Mouse (Mus musculus) ES-CJ7 (cell line): ENCODE data around the gene Gal3st4.

Experiments used
- DNase-seq: peaks from one replicate; pipeline ENCODE4 v3.0.0; 2011; ENCODE audit warnings: low read depth, low spot score

The Gal3st4 gene

GRCm38 (mm10) chr5:138262001-138262400, 10.6 kb downstream of the Gal3st4 start:
- DNase-seq, result no peak

DNA sequence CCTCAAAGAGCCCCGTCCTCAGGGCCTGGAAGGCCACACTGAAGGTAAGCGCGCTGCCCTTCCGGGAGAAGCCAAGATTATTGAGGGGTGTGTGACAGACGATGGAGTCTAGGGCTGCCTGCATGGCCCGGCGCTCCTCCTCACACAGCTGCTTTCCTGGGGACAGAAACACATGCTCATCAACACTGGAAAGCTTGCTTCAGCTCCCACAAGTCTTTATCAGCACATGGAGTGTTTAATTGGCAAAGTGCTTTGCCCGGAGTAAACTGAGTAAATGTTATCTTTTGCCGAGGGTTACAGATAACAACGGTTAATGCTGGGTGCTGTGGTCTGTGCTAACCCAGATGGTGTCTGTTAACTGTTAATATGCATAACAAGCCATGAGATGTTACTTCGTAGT, 11.8 kb downstream of the Gal3st4 start:
- DNase-seq, result no peak

DNA sequence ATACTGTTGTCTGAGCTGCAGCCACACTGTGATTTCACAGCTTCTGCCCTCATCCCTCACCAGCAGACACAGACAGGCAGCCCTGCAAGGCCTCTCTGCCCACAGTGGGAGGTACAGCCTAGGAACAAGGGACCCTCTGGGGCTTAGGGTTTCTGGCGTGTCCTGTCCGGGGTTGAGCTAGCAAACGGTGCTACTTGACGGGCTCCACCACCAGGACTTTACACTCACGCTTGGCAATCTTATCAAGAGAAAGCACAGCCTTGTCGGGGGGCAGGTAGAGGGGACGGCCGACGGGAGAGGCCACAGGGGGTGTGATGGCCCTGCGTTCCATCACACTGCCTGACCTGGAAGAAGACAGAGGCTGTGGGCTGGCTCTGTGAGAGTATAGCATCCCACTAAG, 12.6 kb downstream of the Gal3st4 start:
- DNase-seq, result no peak

DNA sequence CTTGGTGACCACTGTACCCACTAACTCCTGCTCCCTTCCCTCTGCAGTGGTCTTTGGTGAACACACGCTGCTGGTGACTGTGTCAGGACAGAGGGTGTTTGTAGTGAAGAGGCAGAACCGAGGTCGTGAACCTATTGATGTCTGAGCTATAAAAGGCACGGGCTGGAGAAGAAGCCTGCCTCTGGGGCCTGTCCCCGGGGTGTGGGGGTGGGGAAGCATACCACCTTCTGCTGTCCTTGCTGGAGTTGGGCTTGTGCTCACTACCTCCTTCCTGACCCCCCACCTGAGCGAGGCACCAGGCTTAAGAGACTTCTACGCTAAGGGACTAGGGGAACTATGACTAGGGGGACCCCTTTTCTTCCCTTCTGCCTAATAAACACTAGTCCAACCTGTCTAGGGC, 13.6 kb downstream of the Gal3st4 start:
- DNase-seq, result no peak

- DNase-seq, result no peak
Observed at GRCm38 (mm10) chr5:138258542-138258941, 14.1 kb downstream of the Gal3st4 start.

- DNase-seq, result no peak
Observed at GRCm38 (mm10) chr5:138258078-138258477, 14.6 kb downstream of the Gal3st4 start.

DNA sequence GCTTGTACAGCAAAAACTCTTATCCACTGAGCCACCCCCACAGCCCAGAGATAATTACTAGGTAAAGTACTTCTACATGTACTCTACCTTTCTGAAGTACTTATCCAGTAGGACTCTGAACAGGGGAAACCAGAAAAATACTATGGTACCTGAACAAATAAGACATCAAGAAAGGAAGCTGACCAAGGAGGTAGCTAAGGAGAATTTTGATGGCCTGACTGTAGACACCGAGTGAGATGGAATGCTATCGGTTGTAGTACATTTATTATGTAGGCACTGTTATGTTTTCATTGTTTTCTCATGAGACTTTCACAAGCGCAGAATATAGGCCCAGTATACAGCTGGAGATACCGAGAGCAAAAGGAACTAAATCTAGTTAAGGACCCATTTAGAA, 15.1 kb downstream of the Gal3st4 start:
- DNase-seq, result no peak

DNA sequence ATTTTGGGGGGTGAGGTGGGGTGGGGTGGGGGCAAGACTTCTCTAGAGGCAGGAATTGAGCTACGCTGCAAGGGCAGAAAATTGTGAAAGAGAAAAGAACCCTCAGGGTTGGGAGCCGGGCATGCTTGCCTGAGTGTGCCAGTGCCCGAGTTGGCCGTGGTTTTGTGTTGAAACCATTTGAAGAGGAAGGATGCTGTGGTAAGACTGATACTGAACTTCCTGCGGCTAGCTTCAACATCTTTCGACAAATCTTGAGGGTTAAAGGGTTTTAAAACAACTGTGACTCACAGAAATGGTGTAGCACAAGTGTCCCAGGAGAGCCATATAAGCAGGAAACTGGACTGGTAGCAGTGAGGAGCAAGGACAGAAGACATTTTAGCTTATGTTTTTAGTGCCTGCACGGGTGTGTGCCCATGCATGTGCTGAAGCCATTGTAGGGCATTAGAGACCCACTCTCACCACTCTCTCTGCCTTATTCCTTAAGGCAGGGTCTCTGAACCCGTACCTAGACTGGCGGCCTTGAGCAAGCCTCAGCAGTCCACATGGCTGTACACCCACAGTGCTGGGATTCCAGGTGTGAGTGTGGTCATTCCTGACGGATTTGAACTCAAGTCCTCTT, 15.6 kb downstream of the Gal3st4 start:
- no peak for DNase-seq

DNA sequence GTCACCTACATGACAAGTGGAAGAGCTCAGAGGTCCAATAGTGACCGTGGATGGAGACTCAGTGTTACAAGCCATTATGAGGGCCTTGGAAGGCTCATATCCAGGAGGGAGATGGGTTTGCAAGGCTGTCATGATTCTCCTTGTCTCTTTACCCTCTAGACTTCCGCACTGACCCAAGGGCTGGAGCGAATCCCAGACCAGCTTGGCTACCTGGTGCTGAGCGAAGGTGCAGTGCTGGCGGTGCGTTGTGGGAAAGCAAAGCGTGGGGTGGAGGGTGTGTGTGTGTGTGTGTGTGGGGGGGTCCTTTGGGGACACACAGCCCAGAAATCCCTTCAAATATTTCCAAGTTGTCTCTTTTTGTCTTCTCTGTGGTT, 16.6 kb downstream of the Gal3st4 start:
- DNase-seq, result no peak

- peak; percentile 98 for DNase-seq
Observed at GRCm38 (mm10) chr5:138255353-138256093, 17.1 kb downstream of the Gal3st4 start, which contains the start of gene Lamtor4. Gene Lamtor4, plus strand, starts transcription at chr5:138255482.

GRCm38 (mm10) chr5:138253061-138253460, 19.6 kb downstream of the Gal3st4 start:
- DNase-seq, result peak; percentile 43

GRCm38 (mm10) chr5:138251144-138251543, 21.5 kb downstream of the Gal3st4 start:
- DNase-seq, result no peak

- no peak for DNase-seq
Observed at GRCm38 (mm10) chr5:138241511-138241910, 31.1 kb downstream of the Gal3st4 start.

GRCm38 (mm10) chr5:138234224-138234623, 38.4 kb downstream of the Gal3st4 start:
- no peak for DNase-seq

- no peak for DNase-seq
Observed at GRCm38 (mm10) chr5:138233778-138234177, 38.9 kb downstream of the Gal3st4 start.

DNA sequence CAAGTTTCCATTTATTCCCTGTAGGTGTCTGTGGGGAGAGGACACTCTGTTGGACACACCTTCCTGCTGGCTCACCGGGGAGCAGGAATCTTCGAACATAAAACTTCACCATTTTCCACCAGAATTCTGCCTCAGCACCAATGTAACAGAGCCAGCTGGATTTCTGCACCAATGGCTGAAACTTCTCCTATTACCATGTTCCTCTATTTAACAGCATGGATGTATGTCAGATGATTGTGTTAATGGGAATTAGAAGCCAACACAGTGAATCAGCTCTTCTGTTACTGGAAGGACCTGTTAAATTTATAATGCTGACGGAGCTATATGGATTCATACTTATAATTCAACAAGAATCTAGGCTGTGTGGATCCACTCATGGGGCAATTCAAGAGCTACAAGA, 43.1 kb downstream of the Gal3st4 start:
- no peak for DNase-seq

DNA sequence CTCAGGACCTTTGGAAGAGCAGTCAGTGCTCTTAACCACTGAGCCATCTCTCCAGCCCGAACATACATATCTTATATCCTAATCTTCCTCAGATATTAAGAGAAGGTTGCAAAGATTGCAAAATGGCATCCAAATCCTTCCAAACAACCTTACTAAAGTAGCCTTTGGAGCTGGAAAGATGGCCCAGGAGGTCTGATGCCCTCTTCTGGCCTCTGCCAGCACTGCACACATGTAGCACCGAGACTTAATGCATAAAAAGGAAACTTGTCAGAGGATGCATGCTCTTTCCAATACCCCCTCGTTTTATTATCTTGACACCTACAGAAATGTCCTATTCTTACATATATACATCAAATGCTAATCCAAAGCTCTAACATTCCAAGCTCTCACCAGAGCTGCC, 44.6 kb downstream of the Gal3st4 start:
- peak; percentile 65 for DNase-seq

DNA sequence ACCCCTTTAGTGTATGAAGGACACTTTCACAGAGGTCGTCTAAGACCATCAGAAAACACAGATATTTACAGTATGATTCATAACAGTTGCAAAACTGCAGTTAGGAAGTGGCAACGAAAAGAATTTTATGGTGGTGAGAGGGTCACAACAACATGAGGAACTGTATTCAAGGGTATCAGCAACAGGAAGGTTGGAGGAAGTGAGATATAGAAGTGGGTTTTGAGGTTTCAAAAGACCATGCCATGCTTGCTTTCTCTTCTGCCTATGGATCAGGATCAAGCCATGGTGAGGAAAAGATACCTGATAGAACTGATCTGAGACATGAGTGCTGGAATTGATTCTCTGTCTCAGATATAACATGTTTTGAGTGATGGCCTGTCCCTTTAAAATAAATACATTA, 45.3 kb downstream of the Gal3st4 start:
- DNase-seq, result no peak

DNA sequence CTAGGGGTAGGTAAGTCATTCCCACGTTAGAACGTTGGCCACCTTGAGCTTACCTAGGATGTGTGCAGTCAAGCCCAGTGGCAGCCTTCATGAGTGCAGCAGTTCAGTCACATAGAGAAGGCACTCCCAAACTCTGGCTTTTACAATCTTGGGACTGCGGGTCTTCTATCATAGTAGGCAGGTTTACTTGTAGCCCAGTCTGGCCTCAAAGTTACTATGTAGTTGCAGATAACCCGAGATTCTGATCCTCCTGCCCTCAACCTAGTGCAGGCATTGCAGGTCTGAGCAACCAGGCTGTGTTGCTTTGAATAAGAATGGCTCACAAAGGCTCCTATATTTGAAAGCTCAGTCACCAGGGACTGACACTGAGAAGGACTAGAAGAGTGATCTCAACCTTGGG, 46.1 kb downstream of the Gal3st4 start:
- DNase-seq, result no peak

GRCm38 (mm10) chr5:138225700-138226099, 46.9 kb downstream of the Gal3st4 start, which contains the start of gene Nxpe5:
Gene Nxpe5, plus strand, starts transcription at chr5:138225898.
- DNase-seq, result no peak

- DNase-seq, result no peak
Observed at GRCm38 (mm10) chr5:138223287-138223686, 49.4 kb downstream of the Gal3st4 start.

GRCm38 (mm10) chr5:138222111-138222510, 50.5 kb downstream of the Gal3st4 start:
- DNase-seq, result peak; percentile 71

- no peak for DNase-seq
Observed at GRCm38 (mm10) chr5:138219864-138220263, 52.8 kb downstream of the Gal3st4 start.
